Mouse (Mus musculus) CH12.LX (cell line): ENCODE measurements at regions not wholly inside any gene's neighbourhood (a gene's known extent, or its start where the extent isn't known, plus 50 kb on each side); places are given as distances from the start of the nearest gene placed in this dataset.

Experiments used
- DNase-seq: peaks from one replicate; pipeline ENCODE4 v3.0.0-alpha.2; 2013; ENCODE audit errors: extremely low read depth
- H3K27ac ChIP-seq: 2 replicates; pipeline ENCODE4 v1.5.1; 2012; ENCODE audit warnings: low read depth, mild to moderate bottlenecking, control low read depth, moderate library complexity; ENCODE audit not compliant: insufficient read depth
- H3K27me3 ChIP-seq: replicated peaks from 2 replicates; pipeline ENCODE3; 2012; ENCODE audit warnings: inconsistent platforms
- H3K36me3 ChIP-seq, 2 experiments: replicated peaks in 1 of 2; 2 replicates each; pipeline versions ENCODE3 to v1.6.1; 2012; ENCODE audit warnings: inconsistent platforms in 1 of 2, low read length in 1 of 2, mild to moderate bottlenecking in 1 of 2, mixed read lengths in 1 of 2, moderate library complexity in 1 of 2; ENCODE audit not compliant: control insufficient read depth in 1 of 2, insufficient read depth in 1 of 2
- H3K4me1 ChIP-seq, 2 experiments: 2 replicates each; pipeline ENCODE4 v1.6.1; 2012; ENCODE audit warnings: inconsistent platforms in 1 of 2, moderate library complexity in 1 of 2; ENCODE audit not compliant: insufficient read depth in 2 of 2, control insufficient read depth in 1 of 2
- H3K4me2 ChIP-seq: 2 replicates; pipeline ENCODE4 v1.6.1; 2012; ENCODE audit warnings: low read depth, mild to moderate bottlenecking, control low read depth; ENCODE audit not compliant: poor library complexity, insufficient read depth, severe bottlenecking
- H3K4me3 ChIP-seq, 3 experiments: fragments of 150-350 bp in 1 of 3; sonication (generic) in 1 of 3; replicated peaks in 1 of 3; 2 replicates each; pipeline versions ENCODE3 to v1.5.1; 2011 to 2012; ENCODE audit warnings: low read depth in 2 of 3, low read length in 2 of 3, mild to moderate bottlenecking in 2 of 3, moderate library complexity in 2 of 3, control low read depth in 1 of 3, improper control_type of control experiment in 1 of 3, inconsistent platforms in 1 of 3, mixed read lengths in 1 of 3; ENCODE audit not compliant: poor library complexity in 1 of 3
- H3K79me2 ChIP-seq: replicated peaks from 2 replicates; pipeline ENCODE4 v1.6.1; 2012; ENCODE audit warnings: mild to moderate bottlenecking, moderate library complexity; ENCODE audit not compliant: control insufficient read depth, poor library complexity, insufficient read depth, severe bottlenecking; ENCODE audit errors: extremely low read depth
- H3K9ac ChIP-seq: 2 replicates; pipeline ENCODE4 v1.6.1; 2012; ENCODE audit warnings: low read depth, mild to moderate bottlenecking, control low read depth, moderate library complexity; ENCODE audit not compliant: insufficient read depth
- H3K9me3 ChIP-seq: replicated peaks from 2 replicates; pipeline ENCODE3; 2012; ENCODE audit warnings: low read length, inconsistent platforms, mixed read lengths
- CHD1 ChIP-seq: IDR thresholded peaks from 2 replicates; pipeline ENCODE4 v1.6.1; 2012; ENCODE audit warnings: low read depth, low read length, improper control_type of control experiment, inconsistent platforms
- CHD2 ChIP-seq: IDR thresholded peaks from 2 replicates; pipeline ENCODE4 v1.6.1; 2011; ENCODE audit warnings: low read length, improper control_type of control experiment
- ELF1 ChIP-seq: IDR thresholded peaks from 2 replicates; pipeline ENCODE4 v1.6.1; 2014; ENCODE audit warnings: low read depth, mild to moderate bottlenecking, inconsistent platforms, low read length, improper control_type of control experiment
- EP300 ChIP-seq: IDR thresholded peaks from 2 replicates; pipeline ENCODE4 v1.6.1; 2011; ENCODE audit warnings: low read length, improper control_type of control experiment
- ETS1 ChIP-seq: conservative IDR thresholded peaks from 2 replicates; pipeline ENCODE4 v1.6.1; 2012; ENCODE audit warnings: low read depth, mild to moderate bottlenecking, inconsistent platforms, low read length, improper control_type of control experiment, moderate library complexity
- GABPA ChIP-seq: IDR thresholded peaks from 2 replicates; pipeline ENCODE4 v1.6.1; 2012; ENCODE audit warnings: low read depth, low read length, improper control_type of control experiment, inconsistent platforms; ENCODE audit not compliant: insufficient replicate concordance
- JUN ChIP-seq: IDR thresholded peaks from 2 replicates; pipeline ENCODE4 v1.6.1; 2011; ENCODE audit warnings: low read depth, mild to moderate bottlenecking, low read length, improper control_type of control experiment, moderate library complexity; ENCODE audit not compliant: insufficient read depth
- JUND ChIP-seq: conservative IDR thresholded peaks from 2 replicates; pipeline ENCODE4 v1.6.1; 2011; ENCODE audit warnings: low read depth, low read length, improper control_type of control experiment
- KAT2A ChIP-seq: IDR thresholded peaks from 2 replicates; pipeline ENCODE4 v1.6.1; 2012; ENCODE audit warnings: low read length, improper control_type of control experiment, inconsistent platforms; ENCODE audit not compliant: insufficient replicate concordance
- MAFK ChIP-seq: IDR thresholded peaks from 2 replicates; pipeline ENCODE4 v1.6.1; 2011; ENCODE audit warnings: low read length, improper control_type of control experiment; ENCODE audit not compliant: insufficient replicate concordance
- MAX ChIP-seq: IDR thresholded peaks from 2 replicates; pipeline ENCODE4 v1.6.1; 2011; ENCODE audit warnings: low read length, improper control_type of control experiment
- MAZ ChIP-seq: IDR thresholded peaks from 2 replicates; pipeline ENCODE4 v1.6.1; 2012; ENCODE audit warnings: low read depth, mild to moderate bottlenecking, inconsistent platforms, low read length, improper control_type of control experiment, moderate library complexity
- MEF2A ChIP-seq: IDR thresholded peaks from 2 replicates; pipeline ENCODE4 v1.6.1; 2014; ENCODE audit warnings: low read depth, mild to moderate bottlenecking, inconsistent platforms, low read length, improper control_type of control experiment, borderline replicate concordance
- MXI1 ChIP-seq: IDR thresholded peaks from 2 replicates; pipeline ENCODE4 v1.6.1; 2011; ENCODE audit warnings: mild to moderate bottlenecking, low read depth, low read length, improper control_type of control experiment
- MYC ChIP-seq: IDR thresholded peaks from 2 replicates; pipeline ENCODE4 v1.6.1; 2011; ENCODE audit warnings: low read depth, mild to moderate bottlenecking, improper control_type of control experiment, low read length
- NELFE ChIP-seq: IDR thresholded peaks from 2 replicates; pipeline ENCODE4 v1.6.1; 2011; ENCODE audit warnings: low read depth, low read length, improper control_type of control experiment
- NRF1 ChIP-seq: IDR thresholded peaks from 2 replicates; pipeline ENCODE4 v1.6.1; 2014; ENCODE audit warnings: low read depth, mild to moderate bottlenecking, inconsistent platforms, low read length, improper control_type of control experiment, moderate library complexity
- PAX5 ChIP-seq: IDR thresholded peaks from 2 replicates; pipeline ENCODE4 v1.6.1; 2012; ENCODE audit warnings: low read length, inconsistent platforms, mixed read lengths
- POLR2A ChIP-seq: IDR thresholded peaks from 2 replicates; pipeline ENCODE4 v1.6.1; 2011; ENCODE audit warnings: low read depth, mild to moderate bottlenecking, improper control_type of control experiment, low read length
- POLR2AphosphoS2 ChIP-seq: IDR thresholded peaks from 2 replicates; pipeline ENCODE4 v1.6.1; 2011; ENCODE audit warnings: low read depth, low read length, improper control_type of control experiment
- RCOR1 ChIP-seq: conservative IDR thresholded peaks from 2 replicates; pipeline ENCODE4 v1.6.1; 2012; ENCODE audit warnings: low read depth, mild to moderate bottlenecking, inconsistent platforms, low read length, improper control_type of control experiment
- SIN3A ChIP-seq: IDR thresholded peaks from 2 replicates; pipeline ENCODE4 v1.6.1; 2012; ENCODE audit warnings: low read length, improper control_type of control experiment, inconsistent platforms
- SMC3 ChIP-seq: IDR thresholded peaks from 2 replicates; pipeline ENCODE4 v1.6.1; 2011; ENCODE audit warnings: low read depth, low read length, improper control_type of control experiment
- TBP ChIP-seq: conservative IDR thresholded peaks from 2 replicates; pipeline ENCODE4 v1.6.1; 2011; ENCODE audit warnings: low read depth, low read length, improper control_type of control experiment
- TCF12 ChIP-seq: IDR thresholded peaks from 2 replicates; pipeline ENCODE4 v1.6.1; 2014; ENCODE audit warnings: low read depth, mild to moderate bottlenecking, inconsistent platforms, low read length, improper control_type of control experiment
- UBTF ChIP-seq: IDR thresholded peaks from 2 replicates; pipeline ENCODE4 v1.6.1; 2012; ENCODE audit warnings: low read depth, mild to moderate bottlenecking, inconsistent platforms, low read length, improper control_type of control experiment, moderate library complexity
- USF1 ChIP-seq: IDR thresholded peaks from 2 replicates; pipeline ENCODE4 v1.6.1; 2014; ENCODE audit warnings: low read depth, mild to moderate bottlenecking, inconsistent platforms, low read length, improper control_type of control experiment
- USF2 ChIP-seq: conservative IDR thresholded peaks from 2 replicates; pipeline ENCODE4 v1.6.1; 2011; ENCODE audit warnings: low read depth, low read length, improper control_type of control experiment
- ZKSCAN1 ChIP-seq: IDR thresholded peaks from 2 replicates; pipeline ENCODE4 v1.6.1; 2012; ENCODE audit warnings: low read depth, inconsistent platforms, low read length, improper control_type of control experiment, borderline replicate concordance
- ZMIZ1 ChIP-seq: IDR thresholded peaks from 2 replicates; pipeline ENCODE4 v1.6.1; 2012; ENCODE audit warnings: low read depth, mild to moderate bottlenecking, inconsistent platforms, low read length, improper control_type of control experiment
- ZNF384 ChIP-seq: IDR thresholded peaks from 2 replicates; pipeline ENCODE4 v1.6.1; 2012; ENCODE audit warnings: low read depth, low read length, improper control_type of control experiment, inconsistent platforms
- dilution Hi-C: fragments of 300-500 bp; cut with MboI; formaldehyde crosslinking; loops from 2 replicates; pipeline ENCODE4 v1.14.3; 2020; ENCODE audit warnings: low sequenced_read_pairs; ENCODE audit not compliant: extremely low pct_unique_long_range_greater_than_20kb, extremely low pct_ligation_motif_present
- in situ Hi-C: fragments of 300-500 bp; cut with MboI; formaldehyde crosslinking; loops from 3 replicates; pipeline ENCODE4 v1.14.3; 2019; ENCODE audit warnings: low sequenced_read_pairs, low pct_ligation_motif_present, low pct_unique_long_range_greater_than_20kb, mixed read lengths

- no peaks in the 10 kb centered on the region for H3K27me3 ChIP-seq
- H3K9me3 ChIP-seq, result no peaks in the 10 kb centered on the region
- dilution Hi-C loops, result no loop called here
- in situ Hi-C loops, result loop anchor here (25.0 kb wide), 1 partner anchor 633 kb away; no protein-coding TSS in a partner anchor
- H3K4me2 ChIP-seq, result no peak overlapping the region
- no peaks in the 10 kb centered on the region for H3K36me3 ChIP-seq
- TF ChIP-seq RCOR1 (no peak), MAFK (no peak), SMC3 (no peak), UBTF (no peak), TCF12 (no peak), CHD2 (no peak), ZKSCAN1 (no peak), GABPA (no peak), JUN (no peak), CHD1 (no peak), ELF1 (no peak), PAX5 (no peak), USF2 (no peak)
- H3K4me3 ChIP-seq, result no peak overlapping the region
- DNase-seq, result no peak
- H3K9ac ChIP-seq, result no peak overlapping the region
- no peak overlapping the region for H3K27ac ChIP-seq
- H3K79me2 ChIP-seq, result no peaks in the 10 kb centered on the region
- H3K4me1 ChIP-seq, result peaks cover 0 to 5% of the 10 kb centered on the region in 2 experiments; a peak in 1 of 4 replicates
Measured at GRCm38 (mm10) chr10:56994969-56995368, 491.2 kb upstream of the Hsf2 start.

GRCm38 (mm10) chr10:57000892-57001722, 485.1 kb upstream of the Hsf2 start:
- peak; percentile 77 for DNase-seq
- H3K4me2 ChIP-seq, result peak overlapping the region; percentile 81
- H3K27me3 ChIP-seq, result no peaks in the 10 kb centered on the region
- dilution Hi-C loops, result no loop called here
- in situ Hi-C loops, result no loop called here
- H3K27ac ChIP-seq, result no peak overlapping the region
- H3K36me3 ChIP-seq, result no peaks in the 10 kb centered on the region
- no peak overlapping the region for H3K4me3 ChIP-seq
- H3K9ac ChIP-seq, result no peak overlapping the region
- peaks cover 0 to 5% of the 10 kb centered on the region in 2 experiments; a peak in 1 of 4 replicates for H3K4me1 ChIP-seq
- H3K9me3 ChIP-seq, result no peaks in the 10 kb centered on the region
- no peaks in the 10 kb centered on the region for H3K79me2 ChIP-seq
- TF ChIP-seq POLR2A (no peak), SIN3A (peak; percentile 36; the same call in 1 of the 2 replicates), ZMIZ1 (no peak), EP300 (no peak), MAZ (no peak), UBTF (no peak), MYC (peak; percentile 80), CHD2 (no peak), NELFE (no peak), SMC3 (peak; percentile 61), MAX (peak; percentile 97), MXI1 (no peak; the same call in 1 of the 2 replicates), ZNF384 (0 out of 2 replicates have a peak, but pooled peaks have one; percentile 5), POLR2AphosphoS2 (no peak), CHD1 (no peak), KAT2A (no peak), NRF1 (no peak), MAFK (no peak), JUND (no peak), TBP (no peak), ELF1 (0 out of 2 replicates have a peak, but pooled peaks have one; percentile 56), ETS1 (no peak), MEF2A (no peak), JUN (no peak), USF1 (peak; percentile 40; the same call in 1 of the 2 replicates)
